Mouse (Mus musculus) embryonic facial prominence, embryonic 15.5 days (tissue): ENCODE data around the gene Gm21858. TPM values are rescaled to one million over a fixed set of nuclear protein-coding genes. Genes with fewer than 3 reads are reported as not detected.
"Not testable (repeated sequence)": the region's sequence is repeated elsewhere in the genome, so short reads cannot be mapped to it uniquely, and the experiment has no call there.

Experiments used
- ATAC-seq: fragments of 200-750 bp; cut with Nextera tagmentation; 2 replicates; pipeline ENCODE4 v1.8.0; 2017; ENCODE audit warnings: low read depth, moderate TSS enrichment; ENCODE audit not compliant: insufficient number of reproducible peaks, low FRiP score, low TSS enrichment
- H3K27ac ChIP-seq: fragments of 300-500 bp; sonication (generic); replicated peaks from 2 replicates; pipeline ENCODE4 v1.5.1; 2015; ENCODE audit warnings: mild to moderate bottlenecking, inconsistent platforms
- H3K27me3 ChIP-seq: fragments of 300-500 bp; sonication (generic); 2 replicates; pipeline ENCODE4 v1.6.1; 2015; ENCODE audit warnings: inconsistent platforms
- H3K36me3 ChIP-seq: fragments of 300-500 bp; sonication (generic); 2 replicates; pipeline ENCODE4 v1.6.1; 2015; ENCODE audit warnings: mild to moderate bottlenecking, inconsistent platforms
- H3K4me1 ChIP-seq: fragments of 300-500 bp; sonication (generic); 2 replicates; pipeline ENCODE4 v1.6.1; 2015; ENCODE audit warnings: inconsistent platforms
- H3K4me2 ChIP-seq: fragments of 300-500 bp; sonication (generic); replicated peaks from 2 replicates; pipeline ENCODE4 v1.6.1; 2015; ENCODE audit warnings: mild to moderate bottlenecking, inconsistent platforms
- H3K4me3 ChIP-seq: fragments of 300-500 bp; sonication (generic); replicated peaks from 2 replicates; pipeline ENCODE4 v1.5.1; 2015; ENCODE audit warnings: mild to moderate bottlenecking, inconsistent platforms
- H3K9ac ChIP-seq: fragments of 300-500 bp; sonication (generic); 2 replicates; pipeline ENCODE4 v1.6.1; 2015; ENCODE audit warnings: inconsistent platforms
- H3K9me3 ChIP-seq: fragments of 300-500 bp; sonication (generic); replicated peaks from 2 replicates; pipeline ENCODE4 v1.6.1; 2016; ENCODE audit warnings: inconsistent platforms
- WGBS: fragments of 180-500 bp; shearing (Covaris S2); methylation state at CpG from one replicate; pipeline ENCODE4 v1.1.7; 2015; 5-methylcytosine and 5-hydroxymethylcytosine counted together
- polyA plus RNA-seq: library from polyadenylated mRNA; unstranded; fragments of >200 nt; fragmentation: Nextera tagmentation; extraction: Ambion mirVana; gene quantifications from 2 replicates; pipeline ENCODE4 v1.2.1, GENCODE M21; 2015

Gm21858 gene
- polyA plus RNA-seq: not detected in 2 replicates

DNA sequence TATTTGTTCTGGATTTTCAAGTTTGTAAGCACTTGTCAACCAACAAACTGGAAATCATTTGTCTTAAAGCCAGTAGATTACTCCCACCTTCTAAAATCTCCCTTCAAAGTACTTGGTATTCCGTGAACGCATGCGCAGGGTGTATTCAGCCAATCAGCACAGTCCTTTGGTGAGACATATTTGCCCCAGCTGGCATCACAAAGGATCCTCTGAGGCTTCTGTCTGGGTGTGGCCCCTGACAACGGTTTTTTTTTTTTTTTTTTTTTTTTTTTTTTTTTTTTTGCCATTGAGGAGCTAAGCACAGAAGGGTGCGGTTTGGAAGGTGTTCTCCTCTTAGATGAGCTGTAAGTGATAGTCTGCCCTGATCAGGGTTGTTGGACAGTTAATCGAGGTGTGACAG is at the start of gene Gm21858:
Gene Gm21858 (plus strand): TSS at position 301 of the 400 bp plus-strand sequence.
- H3K4me3 ChIP-seq, H3K4me2 ChIP-seq, H3K9ac ChIP-seq, ATAC-seq, H3K27ac ChIP-seq, H3K9me3 ChIP-seq, H3K4me1 ChIP-seq, H3K27me3 ChIP-seq, H3K36me3 ChIP-seq: not testable (repeated sequence)
- no CpG with 5 or more reads among the region's 6 CpGs for WGBS
